Mouse (Mus musculus): ENCODE measurements around the gene Hpcal4. TPM values are rescaled to one million over a fixed set of nuclear protein-coding genes. Genes with fewer than 3 reads are reported as not detected.

The Hpcal4 gene
- total RNA-seq, 2 experiments from 2014 or later = 0.40 to 0.89 TPM

- intact Hi-C loops (cut with DNase I) = no loop called here
- DNase-seq = peak; percentile 86 to 87
These were observed 18.4 kb downstream of the Hpcal4 start, which contains the start of gene Nt5c1a for GRCm38 (mm10) chr4:123201186-123202093. Gene Nt5c1a (plus strand): TSS chr4:123201504.

DNA sequence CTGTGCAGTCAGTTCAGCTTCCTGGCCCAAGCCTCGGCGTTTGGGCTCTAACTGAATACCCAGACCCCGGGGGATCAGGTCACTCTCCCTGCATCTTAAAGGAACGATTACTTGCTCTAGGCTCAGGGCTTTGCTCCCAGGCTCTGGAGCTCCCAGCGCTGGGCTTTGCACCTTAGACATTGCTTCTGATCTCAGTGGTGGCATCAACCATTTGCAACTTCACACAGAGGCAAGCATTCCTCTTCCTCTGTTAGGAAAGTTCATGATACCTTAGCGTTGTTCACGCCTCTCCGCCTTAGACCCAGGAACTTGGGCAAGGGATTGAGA lies 19.0 kb downstream of the Hpcal4 start:
- no peak for DNase-seq
- intact Hi-C loops (cut with DNase I) = no loop called here

- intact Hi-C loops (cut with DNase I) = no loop called here
- DNase-seq = no peak
These were observed 24.3 kb downstream of the Hpcal4 start for GRCm38 (mm10) chr4:123207337-123207736.

DNA sequence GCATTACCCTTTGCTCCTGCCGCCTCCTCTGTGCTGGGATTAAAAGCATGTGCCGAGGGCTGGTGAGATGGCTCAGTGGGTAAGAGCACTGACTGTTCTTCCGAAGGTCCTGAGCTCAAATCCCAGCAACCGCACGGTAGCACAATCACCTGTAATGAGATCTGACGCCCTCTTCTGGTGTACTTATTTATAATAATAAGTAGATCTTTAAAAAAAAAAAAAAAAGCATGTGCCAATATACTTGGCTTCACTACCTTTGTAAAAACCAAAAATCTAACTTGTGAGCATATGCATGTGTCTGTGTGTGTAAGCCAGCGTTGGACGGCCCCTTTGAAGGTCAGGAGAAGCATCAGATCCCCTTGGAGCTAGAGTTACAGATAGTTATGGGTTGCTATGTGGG lies 28.0 kb downstream of the Hpcal4 start:
- no peak for DNase-seq
- intact Hi-C loops (cut with DNase I) = no loop called here

DNA sequence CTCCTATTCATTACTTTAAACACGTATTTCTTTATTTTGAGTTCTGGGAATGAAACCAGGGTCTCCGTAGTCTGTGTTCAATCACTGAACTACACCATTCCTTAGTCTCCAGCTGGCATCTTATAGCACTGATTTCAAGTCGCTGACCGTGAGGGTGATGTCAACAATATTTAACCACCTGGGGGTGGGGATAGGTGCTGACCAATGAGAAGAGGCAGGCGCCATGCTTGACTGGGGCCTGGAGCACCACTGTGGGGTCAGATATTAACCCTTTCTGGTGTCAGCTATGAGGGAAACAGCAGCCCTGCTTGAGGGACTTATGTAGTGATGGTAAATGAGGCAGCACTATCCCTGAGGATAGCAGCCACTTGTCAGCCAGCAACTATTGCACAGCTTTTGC lies 28.4 kb downstream of the Hpcal4 start:
- no peak for DNase-seq
- intact Hi-C loops (cut with DNase I) = no loop called here

GRCm38 (mm10) chr4:123212330-123212729 lies 29.3 kb downstream of the Hpcal4 start:
- no peak for DNase-seq
- intact Hi-C loops (cut with DNase I) = no loop called here

DNA sequence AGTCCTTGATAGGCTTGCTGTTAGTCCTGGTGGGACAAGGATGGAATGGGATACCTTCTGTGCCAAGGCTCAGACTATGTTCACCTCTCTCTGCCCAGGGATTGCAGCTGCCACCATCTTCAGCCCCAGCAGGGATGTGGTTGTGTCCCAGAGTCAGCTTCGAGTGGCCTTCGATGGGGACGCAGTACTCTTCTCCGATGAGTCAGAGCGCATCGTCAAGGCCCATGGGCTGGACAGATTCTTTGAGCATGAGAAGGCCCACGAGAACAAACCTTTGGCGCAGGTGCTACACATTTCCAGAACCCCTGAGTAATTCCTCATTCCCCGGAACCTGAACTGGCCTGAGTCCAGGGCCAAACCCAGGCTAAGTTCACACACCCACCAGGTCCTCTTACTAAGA lies 30.9 kb downstream of the Hpcal4 start:
- intact Hi-C loops (cut with DNase I) = no loop called here
- no peak for DNase-seq

GRCm38 (mm10) chr4:123215367-123215766 lies 32.3 kb downstream of the Hpcal4 start:
- DNase-seq = no peak
- intact Hi-C loops (cut with DNase I) = loop anchor here (5.0 kb wide), 1 partner anchor 58 kb away; no protein-coding TSS in a partner anchor

DNA sequence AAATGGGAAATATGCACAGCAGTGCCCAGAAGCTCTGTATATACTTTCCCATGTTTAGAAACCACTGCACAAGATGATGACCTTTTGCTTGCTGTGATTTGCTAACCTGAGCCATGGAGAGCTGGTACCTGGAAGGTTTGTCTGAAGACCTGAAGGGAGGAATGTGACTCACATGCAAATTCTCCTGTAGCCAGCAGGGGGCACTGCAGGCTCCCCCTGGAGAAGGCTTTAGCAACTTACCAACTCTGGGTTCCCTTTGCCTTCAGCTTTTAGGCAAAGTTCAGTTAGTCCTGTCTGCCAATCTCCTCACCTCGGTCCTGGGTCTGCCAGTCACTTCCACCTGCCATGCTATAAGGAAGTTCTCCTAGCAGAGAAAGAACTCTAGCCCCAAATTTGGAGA lies 33.8 kb downstream of the Hpcal4 start:
- peak in 1 of 2 experiments; percentile 66 for DNase-seq
- intact Hi-C loops (cut with DNase I) = loop anchor here (5.0 kb wide), 1 partner anchor 59 kb away; no protein-coding TSS in a partner anchor

DNA sequence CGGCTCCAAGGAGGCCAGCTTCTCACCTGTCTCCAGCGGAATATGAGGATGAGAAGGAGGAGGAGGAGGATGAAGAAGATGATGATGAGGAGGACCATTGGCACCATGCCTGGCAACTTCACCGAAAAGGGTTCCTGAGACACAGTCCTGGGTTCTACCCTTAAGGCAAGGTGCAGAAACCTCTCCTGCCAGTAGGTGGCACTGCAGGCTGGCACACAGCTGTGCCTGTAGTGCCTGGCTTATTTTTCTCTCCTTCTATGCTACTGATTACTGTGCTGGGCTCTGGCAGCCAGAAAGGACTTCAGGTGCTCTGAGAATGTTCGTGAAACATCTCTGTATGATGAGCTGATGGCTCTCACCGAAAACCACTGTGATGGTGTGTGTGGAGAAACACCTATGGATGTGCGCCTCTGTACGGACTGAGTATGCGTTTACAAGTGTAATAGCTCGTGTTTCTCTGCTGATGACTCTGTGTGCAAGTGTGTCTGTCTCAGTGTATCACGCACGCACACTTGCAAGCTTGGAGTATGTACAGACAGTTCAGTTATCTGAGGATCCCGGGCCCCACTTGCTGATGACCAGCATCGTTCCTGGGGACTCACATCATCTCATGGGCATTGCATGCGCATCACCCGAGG lies 36.8 kb downstream of the Hpcal4 start:
- intact Hi-C loops (cut with DNase I) = loop anchor here (1.0 to 5.0 kb wide), 2 partner anchors 34 to 63 kb away; no protein-coding TSS in a partner anchor
- DNase-seq = peak; percentile 78 to 86

GRCm38 (mm10) chr4:123220637-123221036 lies 37.6 kb downstream of the Hpcal4 start:
- intact Hi-C loops (cut with DNase I) = no loop called here
- peak in 1 of 2 experiments; percentile 51 for DNase-seq

- intact Hi-C loops (cut with DNase I) = no loop called here
- no peak for DNase-seq
These were observed 40.3 kb downstream of the Hpcal4 start for GRCm38 (mm10) chr4:123223309-123223708.

DNA sequence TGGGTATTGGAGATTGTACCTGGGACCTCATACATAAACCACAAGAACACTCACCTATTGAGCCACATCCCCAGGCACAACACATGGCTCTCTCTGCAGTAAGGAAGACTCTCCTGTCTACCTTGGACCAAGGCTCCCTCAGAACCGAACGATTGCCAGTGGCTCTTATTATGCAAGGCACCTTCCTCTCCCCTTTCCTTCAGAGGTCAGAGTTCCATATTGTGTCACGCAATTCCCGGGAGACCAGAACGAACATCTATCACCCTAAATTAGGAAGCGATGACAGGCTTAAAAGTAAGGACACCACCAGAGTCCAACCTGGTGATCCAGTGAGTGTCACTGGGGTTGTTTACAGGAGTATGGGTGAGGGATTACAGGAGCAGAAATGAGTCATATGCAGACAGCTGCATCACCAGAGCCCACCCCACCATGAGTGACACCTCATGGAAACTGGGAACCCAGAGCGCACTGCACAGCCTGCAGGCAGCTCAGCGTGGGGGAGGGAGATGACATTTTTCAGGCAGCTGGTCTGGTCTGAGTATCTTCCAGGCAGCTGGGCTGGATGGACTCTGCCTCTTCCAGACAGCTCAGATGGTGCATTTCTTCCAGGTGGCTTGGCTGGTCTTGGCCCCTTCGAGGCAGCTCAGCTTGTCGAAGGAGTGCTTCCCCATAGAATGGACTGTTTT lies 42.8 kb downstream of the Hpcal4 start:
- intact Hi-C loops (cut with DNase I) = no loop called here
- peak; percentile 71 to 75 for DNase-seq

DNA sequence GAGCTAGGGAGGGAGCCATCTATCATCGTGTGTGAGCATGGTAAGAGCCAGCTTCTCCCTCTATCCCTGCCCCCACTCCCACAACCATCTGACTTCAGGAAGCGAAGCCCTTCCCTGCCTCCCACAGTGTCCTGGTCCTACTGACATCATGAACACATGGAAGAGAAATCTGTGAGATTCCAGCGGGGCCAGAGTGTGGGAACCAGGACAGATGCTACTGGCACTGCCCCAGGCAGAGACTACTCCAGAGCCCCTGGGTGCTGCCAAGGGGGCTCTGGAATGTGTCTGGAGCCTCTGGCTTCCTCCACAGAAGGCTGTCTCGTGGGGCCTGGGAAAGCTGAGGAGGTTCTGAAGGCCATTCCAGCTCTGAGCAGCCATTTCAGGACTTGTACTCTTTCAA lies 44.7 kb downstream of the Hpcal4 start:
- DNase-seq = peak; percentile 84 to 86
- intact Hi-C loops (cut with DNase I) = no loop called here

- intact Hi-C loops (cut with DNase I) = no loop called here
- peak; percentile 85 to 86 for DNase-seq
These were observed 45.2 kb downstream of the Hpcal4 start for GRCm38 (mm10) chr4:123228270-123228669.

GRCm38 (mm10) chr4:123229166-123229565 lies 46.1 kb downstream of the Hpcal4 start:
- DNase-seq = peak; percentile 53 to 57
- intact Hi-C loops (cut with DNase I) = no loop called here

- intact Hi-C loops (cut with DNase I) = no loop called here
- no peak for DNase-seq
These were observed 49.8 kb downstream of the Hpcal4 start for GRCm38 (mm10) chr4:123232841-123233240.

DNA sequence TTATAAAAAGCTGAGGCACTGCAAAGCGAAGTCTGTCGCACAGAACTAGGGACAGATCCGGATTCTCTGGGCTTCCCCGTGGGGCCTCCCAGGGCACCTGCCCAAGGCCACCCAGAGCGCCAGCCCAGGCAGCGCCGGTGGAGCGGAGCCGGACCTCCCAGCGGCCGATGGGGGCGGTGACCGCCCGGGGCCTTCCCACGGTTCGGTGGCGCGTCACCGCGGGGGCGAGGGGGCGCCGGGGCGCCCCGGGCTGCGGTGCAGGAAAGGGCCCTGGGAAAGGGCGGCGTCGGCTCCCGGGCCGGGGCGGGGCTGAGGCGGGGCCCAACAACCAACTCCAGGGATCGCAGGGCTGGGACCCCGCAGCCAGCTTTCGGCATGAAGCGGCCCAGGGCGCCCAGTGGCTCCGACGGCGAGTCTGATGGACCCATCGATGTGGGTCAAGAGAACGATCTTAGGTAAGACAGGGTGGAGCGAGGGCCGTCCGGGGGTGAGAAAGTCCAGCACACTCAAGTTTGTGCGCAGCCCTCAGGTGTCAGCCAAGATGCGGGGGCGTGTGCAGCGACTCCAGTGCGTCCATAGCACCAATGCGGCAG lies 50.6 kb downstream of the Hpcal4 start, which contains the start of gene Heyl:
Gene Heyl, plus strand, starts transcription at position 65 of the 593 bp plus-strand sequence.
- intact Hi-C loops (cut with DNase I) = no loop called here
- DNase-seq = peak; percentile 81 to 82

- intact Hi-C loops (cut with DNase I) = no loop called here
- DNase-seq = no peak
These were observed 52.9 kb downstream of the Hpcal4 start for GRCm38 (mm10) chr4:123235835-123236430.

DNA sequence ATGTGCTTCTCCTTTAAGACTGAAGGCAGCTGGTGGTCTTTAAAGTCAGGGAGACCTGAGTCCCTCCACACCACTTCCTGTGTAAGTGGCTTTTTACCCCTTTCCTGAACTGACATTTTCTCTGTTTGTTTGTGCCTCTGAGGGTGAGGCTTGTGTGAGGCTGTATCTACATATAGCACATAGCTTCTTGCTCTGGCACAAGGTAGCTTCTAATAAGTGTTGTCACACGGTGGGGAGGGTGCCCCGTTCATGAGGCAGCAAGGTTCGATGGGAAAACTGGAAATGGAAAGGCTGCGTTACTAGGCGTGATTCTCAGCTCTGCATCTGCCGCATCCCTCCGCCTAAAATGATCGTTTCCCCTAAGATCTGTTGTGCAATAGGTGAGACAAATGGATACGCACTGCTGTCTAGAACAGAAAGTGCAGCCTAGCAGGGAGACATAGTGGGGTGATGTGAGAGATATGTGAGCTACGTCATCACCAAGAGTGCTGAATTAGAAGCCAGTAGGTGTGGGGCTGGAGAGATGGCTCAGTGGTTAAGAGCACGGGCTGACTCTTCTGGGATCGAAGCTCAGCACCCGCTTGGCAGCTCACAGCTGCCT lies 53.5 kb downstream of the Hpcal4 start:
- intact Hi-C loops (cut with DNase I) = no loop called here
- DNase-seq = no peak

Measured in heart, postnatal 10 days (tissue).